Mouse (Mus musculus) liver, adult (tissue): ENCODE data around the gene Gpm6a.

Experiments used
- GATA4 ChIP-seq: IDR thresholded peaks from 2 replicates; pipeline ENCODE4 v1.6.1; 2014; ENCODE audit warnings: mild to moderate bottlenecking, low read length; ENCODE audit not compliant: insufficient replicate concordance

The Gpm6a gene

GRCm38 (mm10) chr8:55049979-55050378 lies 95.3 kb downstream of the Gpm6a start:
- no peak for TF ChIP-seq GATA4

GRCm38 (mm10) chr8:55073481-55073880 lies 118.8 kb downstream of the Gpm6a start:
- TF ChIP-seq GATA4, result no peak

- TF ChIP-seq GATA4, result no peak
These were observed 147.6 kb downstream of the Gpm6a start for GRCm38 (mm10) chr8:55102195-55102594.

- TF ChIP-seq GATA4, result no peak
These were observed 148.4 kb downstream of the Gpm6a start for GRCm38 (mm10) chr8:55103065-55103464.

GRCm38 (mm10) chr8:55103891-55104481 lies 149.3 kb downstream of the Gpm6a start:
- no peak for TF ChIP-seq GATA4
